Mouse (Mus musculus): Measurements from ENCODE around the gene Hsp90ab1. TPM values are rescaled to one million over a fixed set of nuclear protein-coding genes. Genes with fewer than 3 reads are reported as not detected.

The Hsp90ab1 gene
- polyA plus RNA-seq, 1 experiment: 194 TPM

DNA sequence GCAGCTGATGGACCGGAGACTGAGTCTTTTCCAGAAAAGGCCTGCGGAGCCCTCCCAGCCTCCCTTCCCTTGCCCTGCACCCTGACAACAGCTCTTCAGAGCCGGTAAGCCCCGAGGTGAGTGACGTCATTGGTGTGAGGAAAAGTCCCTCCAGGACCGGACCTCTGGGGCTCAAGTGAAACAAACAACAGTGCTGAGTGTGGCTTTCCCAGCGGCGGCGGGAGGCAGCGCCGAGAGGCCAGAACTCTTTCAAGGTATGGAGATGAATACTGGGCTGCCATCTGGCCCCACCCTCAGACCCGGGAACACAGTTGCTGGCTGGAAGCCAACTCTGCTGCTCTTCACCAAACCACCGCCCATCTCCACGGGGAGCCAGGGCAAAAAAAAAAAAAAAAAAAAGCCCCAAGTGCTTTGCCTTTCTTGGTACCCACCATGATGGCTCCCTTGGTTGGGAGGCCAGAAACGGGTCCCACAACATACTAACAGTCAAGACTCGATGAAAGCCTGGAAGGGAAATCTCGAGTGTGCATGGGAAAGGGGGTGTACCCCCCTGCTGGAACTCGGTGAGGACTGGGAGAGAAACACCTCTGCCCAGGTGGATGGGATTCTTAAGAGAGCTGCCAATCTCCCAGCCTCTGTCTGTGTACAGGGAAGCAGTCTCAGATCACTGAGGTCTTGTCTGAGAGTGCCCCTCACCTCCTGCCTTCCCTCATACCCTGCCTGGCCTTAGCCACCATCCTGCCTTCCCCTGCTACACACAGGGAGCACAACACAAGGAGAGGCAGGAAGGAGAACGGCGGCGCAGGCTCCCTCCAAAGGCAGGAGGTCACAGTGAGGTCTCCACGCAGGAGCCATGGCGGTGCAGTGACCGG, 28.8 kb downstream of the Hsp90ab1 start:
- no peaks in the 10 kb centered on the region for H3K36me3 ChIP-seq (ENCODE audit: control insufficient read depth, insufficient read depth, low read length)
- no peak overlapping the region for H3K4me3 ChIP-seq (ENCODE audit: extremely low read depth, insufficient read depth, insufficient read length)
- 15% methylated on average over 24 of the region's 24 CpGs for WGBS
- TF ChIP-seq CTCF (IDR thresholded peaks at IDR 0.05; ENCODE audit: extremely low read depth, insufficient read depth, insufficient read length, insufficient replicate concordance): no peak
- no peak overlapping the region for H3K27ac ChIP-seq (ENCODE audit: insufficient read depth, low read length)
- H3K4me1 ChIP-seq (ENCODE audit: control insufficient read depth, insufficient read depth, insufficient read length): peaks cover 13% of the 10 kb centered on the region; the same call in 1 of the 2 replicates
- DNase-seq (ENCODE audit: low read depth in 1 of 2, low spot score in 2 of 2): no peak
- H3K27me3 ChIP-seq (ENCODE audit: control insufficient read depth, insufficient read depth, low read length): peaks cover 18% of the 10 kb centered on the region

DNA sequence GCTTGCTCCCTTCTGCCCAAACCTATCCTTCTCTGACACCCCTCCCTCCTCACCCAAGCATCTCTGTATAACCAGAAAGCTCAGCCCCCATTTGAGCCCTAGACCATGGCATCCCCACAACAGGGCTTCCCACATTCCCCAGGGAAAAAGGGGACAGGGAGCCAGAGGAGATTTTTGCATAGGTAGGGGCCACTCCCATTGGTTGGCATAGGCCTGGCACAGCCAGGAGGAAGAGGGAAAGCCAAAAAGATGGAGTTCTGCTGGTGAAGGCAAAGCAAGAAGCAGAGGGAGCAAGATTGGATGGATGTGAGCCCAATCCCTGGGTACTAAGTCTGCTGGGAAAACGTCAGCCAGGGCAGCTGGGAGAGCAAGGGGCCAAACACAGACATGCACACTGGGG, 30.0 kb downstream of the Hsp90ab1 start:
- no peak for DNase-seq (ENCODE audit: low read depth in 1 of 2, low spot score in 2 of 2)
- Histone ChIP-seq H3K4me1 (ENCODE audit: control insufficient read depth, insufficient read depth, insufficient read length) (peaks cover 10% of the 10 kb centered on the region; the same call in 1 of the 2 replicates), H3K36me3 (ENCODE audit: control insufficient read depth, insufficient read depth, low read length) (no peaks in the 10 kb centered on the region), H3K27me3 (ENCODE audit: control insufficient read depth, insufficient read depth, low read length) (peaks cover 11% of the 10 kb centered on the region), H3K4me3 (ENCODE audit: extremely low read depth, insufficient read depth, insufficient read length) (no peak overlapping the region), H3K27ac (ENCODE audit: insufficient read depth, low read length) (no peak overlapping the region)
- 37% methylated on average over 1 of the region's 1 CpGs for WGBS
- TF ChIP-seq CTCF (IDR thresholded peaks at IDR 0.05; ENCODE audit: extremely low read depth, insufficient read depth, insufficient read length, insufficient replicate concordance) (no peak), POLR2A (IDR thresholded peaks at IDR 0.05; ENCODE audit: low read depth, low read length) (no peak)

DNA sequence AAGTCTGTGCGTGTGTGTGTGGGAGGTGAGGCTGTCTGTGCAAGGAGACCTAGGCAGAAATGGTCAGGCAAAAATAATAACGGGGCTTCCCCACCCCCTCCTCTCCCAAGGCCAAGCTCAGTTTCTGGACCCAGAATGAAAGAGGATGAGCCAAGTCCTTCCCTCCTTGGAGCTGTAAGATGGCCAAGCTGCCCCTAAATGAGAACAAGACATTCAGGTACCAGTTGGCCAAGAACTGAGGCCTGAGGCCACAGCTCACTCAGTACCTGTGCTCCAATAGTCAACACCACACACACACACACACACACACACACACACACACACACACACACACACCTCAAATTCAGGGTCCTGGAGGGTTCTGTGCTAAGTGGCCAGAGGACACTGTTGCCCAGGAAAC, 30.4 kb downstream of the Hsp90ab1 start:
- H3K4me3 ChIP-seq (ENCODE audit: extremely low read depth, insufficient read depth, insufficient read length): no peak overlapping the region
- H3K4me1 ChIP-seq (ENCODE audit: control insufficient read depth, insufficient read depth, insufficient read length): peaks cover 10% of the 10 kb centered on the region; the same call in 1 of the 2 replicates
- no peak for TF ChIP-seq CTCF (IDR thresholded peaks at IDR 0.05; ENCODE audit: extremely low read depth, insufficient read depth, insufficient read length, insufficient replicate concordance)
- TF ChIP-seq POLR2A (IDR thresholded peaks at IDR 0.05; ENCODE audit: low read depth, low read length): no peak
- WGBS: 68% methylated on average over 2 of the region's 2 CpGs
- DNase-seq (ENCODE audit: low read depth in 1 of 2, low spot score in 2 of 2): no peak
- H3K27ac ChIP-seq (ENCODE audit: insufficient read depth, low read length): no peak overlapping the region
- H3K27me3 ChIP-seq (ENCODE audit: control insufficient read depth, insufficient read depth, low read length): peaks cover 11% of the 10 kb centered on the region
- no peaks in the 10 kb centered on the region for H3K36me3 ChIP-seq (ENCODE audit: control insufficient read depth, insufficient read depth, low read length)

DNA sequence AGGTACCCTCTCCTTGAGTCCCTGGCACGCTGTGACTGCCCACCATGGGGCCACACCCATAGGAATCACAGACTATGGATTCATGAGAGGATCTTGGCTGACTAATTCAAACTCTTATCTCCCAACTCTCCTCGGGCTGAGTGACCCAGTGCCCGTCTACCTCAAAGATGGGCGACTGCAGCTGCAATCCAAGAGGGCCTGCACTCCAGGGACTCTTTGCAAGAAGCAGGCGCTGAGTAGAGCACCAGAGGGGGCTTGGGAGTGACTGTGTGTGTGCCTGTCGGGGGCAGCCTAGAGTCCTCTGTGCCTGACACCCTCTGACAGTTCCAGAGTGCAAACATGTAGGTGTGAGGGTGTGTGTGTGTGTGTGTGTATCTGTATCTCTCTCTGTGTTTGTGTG, 30.9 kb downstream of the Hsp90ab1 start:
- Histone ChIP-seq H3K4me1 (ENCODE audit: control insufficient read depth, insufficient read depth, insufficient read length) (peaks cover 10% of the 10 kb centered on the region; the same call in 1 of the 2 replicates), H3K27me3 (ENCODE audit: control insufficient read depth, insufficient read depth, low read length) (peaks cover 11% of the 10 kb centered on the region), H3K4me3 (ENCODE audit: extremely low read depth, insufficient read depth, insufficient read length) (no peak overlapping the region), H3K27ac (ENCODE audit: insufficient read depth, low read length) (no peak overlapping the region), H3K36me3 (ENCODE audit: control insufficient read depth, insufficient read depth, low read length) (no peaks in the 10 kb centered on the region)
- no peak for DNase-seq (ENCODE audit: low read depth in 1 of 2, low spot score in 2 of 2)
- 37% methylated on average over 6 of the region's 6 CpGs for WGBS
- TF ChIP-seq CTCF (IDR thresholded peaks at IDR 0.05; ENCODE audit: extremely low read depth, insufficient read depth, insufficient read length, insufficient replicate concordance) (no peak), POLR2A (IDR thresholded peaks at IDR 0.05; ENCODE audit: low read depth, low read length) (no peak)

DNA sequence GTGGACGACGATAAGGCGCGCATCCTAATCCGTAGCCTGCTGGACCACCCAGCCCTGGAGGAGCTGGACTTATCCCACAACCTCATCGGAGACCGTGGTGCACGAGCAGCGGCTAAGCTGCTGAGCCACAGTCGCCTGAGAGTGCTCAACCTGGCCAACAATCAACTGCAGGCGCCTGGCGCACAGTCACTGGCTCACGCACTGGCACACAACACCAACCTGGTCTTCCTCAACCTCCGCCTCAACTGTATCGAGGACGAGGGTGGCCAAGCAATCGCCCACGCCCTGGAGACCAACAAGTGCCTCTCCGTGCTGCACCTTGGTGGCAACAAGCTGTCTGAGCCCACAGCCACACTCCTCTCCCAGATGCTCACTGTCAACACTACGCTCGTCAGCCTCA, 33.4 kb downstream of the Hsp90ab1 start:
- peaks cover 6% of the 10 kb centered on the region; the same call in 1 of the 2 replicates for H3K27me3 ChIP-seq (ENCODE audit: control insufficient read depth, insufficient read depth, low read length)
- H3K4me1 ChIP-seq (ENCODE audit: control insufficient read depth, insufficient read depth, insufficient read length): no peaks in the 10 kb centered on the region
- H3K36me3 ChIP-seq (ENCODE audit: control insufficient read depth, insufficient read depth, low read length): no peaks in the 10 kb centered on the region
- H3K4me3 ChIP-seq (ENCODE audit: extremely low read depth, insufficient read depth, insufficient read length): no peak overlapping the region
- WGBS: 81% methylated on average over 21 of the region's 21 CpGs
- no peak for DNase-seq (ENCODE audit: low read depth in 1 of 2, low spot score in 2 of 2)
- H3K27ac ChIP-seq (ENCODE audit: insufficient read depth, low read length): no peak overlapping the region
- no peak for TF ChIP-seq CTCF (IDR thresholded peaks at IDR 0.05; ENCODE audit: extremely low read depth, insufficient read depth, insufficient read length, insufficient replicate concordance)

DNA sequence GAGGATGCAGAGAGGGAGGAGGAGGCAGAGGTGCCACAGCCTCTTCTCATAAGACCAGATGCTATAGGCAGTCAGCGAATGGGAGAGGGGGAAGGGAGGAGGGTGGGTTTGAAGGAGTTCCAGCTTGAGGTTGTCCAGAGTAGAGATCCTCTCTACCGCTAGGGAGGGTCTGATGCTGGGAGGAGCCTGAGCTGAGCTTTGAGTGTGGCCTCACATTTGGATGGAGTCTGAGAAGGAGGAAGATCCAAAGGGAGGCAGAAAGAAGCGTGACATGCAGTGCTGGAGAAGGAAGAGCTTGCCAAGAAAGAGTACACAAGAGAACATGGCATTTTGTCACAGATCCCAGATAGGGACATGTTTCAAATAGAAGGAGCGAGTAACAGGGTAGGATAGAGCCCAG, 34.7 kb downstream of the Hsp90ab1 start:
- Histone ChIP-seq H3K4me1 (ENCODE audit: control insufficient read depth, insufficient read depth, insufficient read length) (no peaks in the 10 kb centered on the region), H3K4me3 (ENCODE audit: extremely low read depth, insufficient read depth, insufficient read length) (no peak overlapping the region), H3K36me3 (ENCODE audit: control insufficient read depth, insufficient read depth, low read length) (no peaks in the 10 kb centered on the region), H3K27me3 (ENCODE audit: control insufficient read depth, insufficient read depth, low read length) (peaks cover 1% of the 10 kb centered on the region; the same call in 1 of the 2 replicates), H3K27ac (ENCODE audit: insufficient read depth, low read length) (no peak overlapping the region)
- TF ChIP-seq POLR2A (IDR thresholded peaks at IDR 0.05; ENCODE audit: low read depth, low read length) (no peak), CTCF (IDR thresholded peaks at IDR 0.05; ENCODE audit: extremely low read depth, insufficient read depth, insufficient read length, insufficient replicate concordance) (no peak)
- WGBS: 61% methylated on average over 4 of the region's 4 CpGs
- no peak for DNase-seq (ENCODE audit: low read depth in 1 of 2, low spot score in 2 of 2)

DNA sequence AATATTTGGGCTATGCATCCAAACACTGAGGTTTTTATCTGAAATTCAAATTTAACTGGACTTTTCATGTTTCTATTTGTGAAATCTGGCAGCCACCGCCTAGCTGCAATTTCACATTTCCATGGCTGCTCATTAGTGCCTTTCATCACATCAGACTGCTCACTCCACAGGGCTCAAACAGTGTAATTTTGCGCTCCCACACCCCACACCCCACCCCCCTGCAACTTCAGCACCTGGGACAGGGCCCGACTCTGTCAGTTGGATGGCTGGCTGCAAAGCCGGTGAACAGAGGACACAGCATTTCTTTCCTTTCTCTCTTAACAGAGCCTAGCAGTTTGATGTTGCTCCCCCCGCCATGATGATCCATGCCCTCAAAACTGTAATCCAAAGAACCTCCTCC, 36.8 kb downstream of the Hsp90ab1 start:
- 13% methylated on average over 5 of the region's 5 CpGs for WGBS
- Histone ChIP-seq H3K36me3 (ENCODE audit: control insufficient read depth, insufficient read depth, low read length) (no peaks in the 10 kb centered on the region), H3K4me1 (ENCODE audit: control insufficient read depth, insufficient read depth, insufficient read length) (no peaks in the 10 kb centered on the region), H3K27ac (ENCODE audit: insufficient read depth, low read length) (no peak overlapping the region), H3K4me3 (ENCODE audit: extremely low read depth, insufficient read depth, insufficient read length) (no peak overlapping the region), H3K27me3 (ENCODE audit: control insufficient read depth, insufficient read depth, low read length) (0 out of 2 replicates have a peak, but pooled peaks cover 1% of the 10 kb centered on the region)
- TF ChIP-seq CTCF (IDR thresholded peaks at IDR 0.05; ENCODE audit: extremely low read depth, insufficient read depth, insufficient read length, insufficient replicate concordance) (no peak), POLR2A (IDR thresholded peaks at IDR 0.05; ENCODE audit: low read depth, low read length) (no peak)
- no peak for DNase-seq (ENCODE audit: low read depth in 1 of 2, low spot score in 2 of 2)

All from spleen, adult 2 months (tissue).